Mouse (Mus musculus): Measurements from ENCODE around the gene Olfr1443.

DNA sequence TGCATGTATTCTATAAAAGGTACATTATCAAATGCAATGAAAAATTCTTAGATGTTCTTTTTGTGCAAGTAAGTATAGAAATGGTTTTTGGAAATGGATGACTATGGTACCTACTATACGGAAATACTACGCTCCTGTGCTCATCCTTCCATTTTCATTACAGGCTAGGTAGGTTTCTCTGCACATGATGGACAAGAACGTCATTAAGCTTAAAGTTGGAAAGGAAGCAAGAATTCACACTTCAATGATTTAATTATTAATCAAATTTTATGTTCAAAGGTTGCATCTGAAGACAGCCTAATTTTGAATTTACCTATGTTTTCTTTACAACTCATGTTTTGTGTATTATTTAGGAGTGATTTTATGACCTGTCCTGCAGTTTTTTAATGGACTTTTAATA, 43.7 kb upstream of the Olfr1443 start:
- TF ChIP-seq CTCF (conservative IDR thresholded peaks at IDR 0.05; ENCODE audit: low read length) (no peak), POU5F1 (IDR thresholded peaks at IDR 0.05; ENCODE audit: borderline replicate concordance, low read length) (no peak), NANOG (IDR thresholded peaks at IDR 0.05; ENCODE audit: borderline replicate concordance, low read length) (no peak)

All from E14TG2a.4 (cell line).